Mouse (Mus musculus) retina, postnatal 7 days (tissue): ENCODE results near the gene Lrrc8d.
A peak's percentile ranks its signal among the peaks of the same experiment; 100 is the strongest.
"Not testable (repeated sequence)": the region's sequence is repeated elsewhere in the genome, so short reads cannot be mapped to it uniquely, and the experiment has no call there.

Experiments used
- DNase-seq: peaks from one replicate; pipeline ENCODE4 v3.0.0-alpha.2; 2012; ENCODE audit warnings: low read depth, low spot score

The Lrrc8d gene

GRCm38 (mm10) chr5:105858754-105859694, 159.3 kb downstream of the Lrrc8d start:
- no peak for DNase-seq

- DNase-seq: no peak
These were observed 160.1 kb downstream of the Lrrc8d start for GRCm38 (mm10) chr5:105859716-105860460.

- DNase-seq: no peak
These were observed 160.7 kb downstream of the Lrrc8d start for GRCm38 (mm10) chr5:105860461-105860835.

- DNase-seq: no peak
These were observed 161.8 kb downstream of the Lrrc8d start for GRCm38 (mm10) chr5:105861616-105862015.

GRCm38 (mm10) chr5:105865110-105865628, 165.4 kb downstream of the Lrrc8d start:
- DNase-seq: not testable (repeated sequence)

- DNase-seq: no peak
These were observed 167.7 kb downstream of the Lrrc8d start for GRCm38 (mm10) chr5:105867427-105867826.

GRCm38 (mm10) chr5:105867841-105868447, 168.2 kb downstream of the Lrrc8d start:
- DNase-seq: no peak

GRCm38 (mm10) chr5:105868593-105868992, 168.8 kb downstream of the Lrrc8d start:
- DNase-seq: peak; percentile 63

GRCm38 (mm10) chr5:105869739-105870138, 170.0 kb downstream of the Lrrc8d start:
- DNase-seq: no peak

GRCm38 (mm10) chr5:105871140-105871539, 171.4 kb downstream of the Lrrc8d start:
- no peak for DNase-seq

GRCm38 (mm10) chr5:105872176-105872575, 172.4 kb downstream of the Lrrc8d start:
- DNase-seq: no peak

- DNase-seq: no peak
These were observed 173.1 kb downstream of the Lrrc8d start for GRCm38 (mm10) chr5:105872916-105873315.

- no peak for DNase-seq
These were observed 174.0 kb downstream of the Lrrc8d start for GRCm38 (mm10) chr5:105873774-105874173.

- no peak for DNase-seq
These were observed 174.7 kb downstream of the Lrrc8d start for GRCm38 (mm10) chr5:105874476-105874875.

GRCm38 (mm10) chr5:105876068-105876924, 176.5 kb downstream of the Lrrc8d start, which contains the start of gene Zfp326:
TSS of gene Zfp326 (plus strand) at chr5:105876565.
- DNase-seq: peak; percentile 89

GRCm38 (mm10) chr5:105876925-105877774, 177.4 kb downstream of the Lrrc8d start:
- DNase-seq: peak; percentile 8
